Mouse (Mus musculus) fat pad, adult 2 months (tissue): ENCODE data around the gene Amigo2.
"Not testable (repeated sequence)": the region's sequence is repeated elsewhere in the genome, so short reads cannot be mapped to it uniquely, and the experiment has no call there.

Source experiments
- DNase-seq: peaks from one replicate; pipeline ENCODE4 v3.0.0-alpha.2; 2011; ENCODE audit warnings: low read depth, low spot score; ENCODE audit errors: extremely low read depth

Amigo2 gene

DNA sequence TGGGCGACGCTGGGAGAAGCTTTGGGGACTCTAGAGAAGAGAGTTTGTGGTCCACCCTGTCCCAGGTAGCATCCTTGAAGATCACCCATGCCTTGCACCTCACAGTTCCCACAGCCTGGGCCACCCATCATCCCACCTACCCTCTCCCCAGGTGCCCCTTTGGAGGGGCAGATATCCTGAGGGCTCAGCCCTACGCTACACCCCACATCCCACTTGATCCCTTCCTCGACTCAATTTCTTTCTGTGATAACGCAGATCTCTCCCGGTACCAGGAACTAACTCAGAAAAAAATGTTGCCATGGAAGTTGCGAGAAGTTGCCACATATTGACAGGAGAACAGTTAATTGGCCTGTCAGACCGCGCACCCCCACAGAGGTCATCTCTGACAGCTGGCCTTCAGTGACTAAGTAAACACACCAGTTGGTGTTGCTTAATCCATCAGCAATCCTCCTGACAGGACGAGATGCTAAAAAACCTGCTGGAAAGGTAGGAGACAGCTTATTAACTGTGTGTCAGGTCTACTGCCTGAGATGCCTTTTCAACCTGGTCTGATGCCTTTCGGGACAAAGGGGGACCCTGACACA lies 17.5 kb downstream of the Amigo2 start:
- no peak for DNase-seq

GRCm38 (mm10) chr15:97224003-97224402 lies 23.1 kb downstream of the Amigo2 start:
- no peak for DNase-seq

DNA sequence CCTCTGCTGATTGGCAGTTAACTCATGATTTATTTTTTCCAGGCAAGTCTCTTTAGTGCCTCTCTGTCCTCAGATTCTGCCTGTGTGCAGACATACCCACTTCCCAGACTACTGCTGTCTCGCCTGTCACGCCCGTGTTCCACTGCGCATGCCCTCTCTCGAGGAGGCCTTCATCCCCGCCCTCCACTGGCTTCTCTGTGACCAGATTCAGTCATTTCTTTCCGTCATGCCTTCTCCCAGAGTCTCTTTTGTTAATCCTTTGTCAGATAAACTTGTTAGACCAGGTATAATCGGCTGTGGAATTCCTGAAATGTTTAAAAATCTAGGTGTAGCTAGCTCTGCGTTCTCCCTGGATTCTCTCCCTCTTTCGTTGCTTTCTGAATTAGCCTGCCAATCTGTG lies 23.7 kb downstream of the Amigo2 start:
- DNase-seq: no peak

DNA sequence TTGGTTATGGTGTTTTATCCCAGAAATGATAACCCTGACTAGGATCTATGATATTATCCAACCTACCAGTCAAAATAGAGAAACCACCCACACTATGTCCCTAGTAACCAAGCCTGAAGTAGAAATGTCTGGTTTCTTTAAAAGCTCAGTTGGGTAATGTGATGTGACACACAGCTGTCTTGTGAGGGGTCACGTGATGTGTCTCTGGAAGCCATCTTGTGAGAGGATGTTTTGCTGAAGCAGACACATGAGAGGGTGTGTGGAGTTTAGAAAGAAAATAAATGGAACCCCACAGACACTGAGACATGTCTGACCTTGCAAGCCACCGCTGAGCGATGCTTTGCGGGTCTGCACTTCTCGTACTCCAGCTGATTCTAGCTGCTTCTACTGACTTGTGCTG lies 30.2 kb downstream of the Amigo2 start:
- no peak for DNase-seq

DNA sequence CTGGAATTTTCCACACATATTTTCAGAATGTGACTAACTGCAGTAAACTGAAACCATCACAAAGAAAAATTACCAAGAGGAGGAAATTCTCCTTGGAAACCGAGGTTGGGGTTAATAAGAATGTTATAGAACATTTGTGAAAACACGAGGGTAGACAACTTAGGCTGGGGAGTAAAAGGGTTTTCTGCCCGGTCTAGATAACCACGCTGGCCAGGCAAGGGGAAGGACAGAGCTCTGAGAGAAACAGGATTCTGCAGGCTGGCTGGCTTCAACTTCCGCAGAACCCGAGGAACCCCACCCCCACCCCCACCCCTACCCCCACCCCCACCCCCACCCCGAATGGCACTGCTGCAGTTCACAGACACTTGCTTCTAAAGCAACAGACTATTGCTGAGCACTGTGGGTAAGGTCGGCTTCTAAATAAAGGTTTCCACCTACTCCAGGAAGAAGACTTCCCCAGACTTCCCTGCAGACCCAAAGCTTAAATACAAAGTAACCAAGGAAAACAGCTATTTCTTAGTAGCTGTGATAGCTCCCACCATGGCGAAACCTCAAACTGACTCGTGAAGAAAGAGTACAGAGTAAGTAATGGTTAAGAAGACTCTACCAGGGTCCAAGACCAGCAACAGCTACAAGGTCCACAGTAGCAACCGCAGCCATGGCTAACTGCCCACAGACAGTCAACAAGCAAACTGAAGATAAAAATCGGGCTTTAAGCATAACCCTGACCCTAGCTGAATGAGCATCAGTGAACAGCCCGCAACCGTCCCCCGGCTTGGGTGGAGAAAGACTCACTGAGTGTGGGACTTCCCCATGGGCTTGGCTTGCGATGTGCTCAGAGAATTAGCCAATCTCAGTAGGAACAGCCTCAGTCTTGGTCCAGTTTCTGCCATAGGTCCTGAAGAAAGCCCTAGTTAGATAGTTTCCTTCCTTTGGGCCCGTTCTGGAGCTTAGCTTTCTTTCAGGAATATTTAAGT lies 34.3 kb downstream of the Amigo2 start:
- no peak for DNase-seq

DNA sequence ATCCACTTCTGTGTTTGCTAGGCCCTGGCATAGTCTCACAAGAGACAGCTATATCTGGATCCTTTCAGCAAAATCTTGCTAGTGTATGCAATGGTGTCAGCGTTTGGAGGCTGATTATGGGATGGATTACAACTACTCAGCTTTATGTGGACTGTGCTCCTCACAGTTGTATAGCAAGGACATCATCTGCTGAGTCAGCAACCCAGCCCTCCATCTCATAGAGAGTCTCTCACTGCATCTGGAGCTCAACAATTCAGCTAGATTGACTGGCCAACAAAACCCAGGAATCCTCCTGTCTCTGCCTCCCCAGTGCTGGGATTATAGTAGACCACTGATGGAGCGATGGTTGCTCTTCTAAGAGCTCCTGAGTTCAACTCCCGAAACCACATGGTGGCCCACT lies 37.3 kb downstream of the Amigo2 start:
- not testable (repeated sequence) for DNase-seq

DNA sequence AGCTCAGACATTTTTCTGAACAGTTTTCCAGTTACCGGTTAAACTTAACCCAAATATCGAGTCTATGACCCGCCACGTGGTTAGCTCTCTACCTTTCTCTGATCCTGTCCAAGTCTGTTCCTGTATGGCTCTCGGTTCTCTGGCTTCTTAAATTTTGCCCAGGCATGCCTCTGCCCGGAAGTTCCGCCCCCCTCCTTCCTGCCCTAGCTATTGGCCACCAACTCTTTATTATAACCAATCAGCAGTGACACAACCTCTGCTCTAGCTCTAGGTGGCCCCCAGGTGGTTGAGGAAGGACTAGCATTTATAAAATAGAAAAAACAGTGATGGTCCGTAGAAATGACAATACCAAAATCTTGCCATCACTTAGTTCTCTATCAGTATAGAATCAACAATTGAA lies 40.6 kb downstream of the Amigo2 start:
- DNase-seq: no peak

- no peak for DNase-seq
These were observed 41.3 kb downstream of the Amigo2 start for GRCm38 (mm10) chr15:97205776-97206175.

- DNase-seq: no peak
These were observed 42.2 kb downstream of the Amigo2 start for GRCm38 (mm10) chr15:97204889-97205288.

DNA sequence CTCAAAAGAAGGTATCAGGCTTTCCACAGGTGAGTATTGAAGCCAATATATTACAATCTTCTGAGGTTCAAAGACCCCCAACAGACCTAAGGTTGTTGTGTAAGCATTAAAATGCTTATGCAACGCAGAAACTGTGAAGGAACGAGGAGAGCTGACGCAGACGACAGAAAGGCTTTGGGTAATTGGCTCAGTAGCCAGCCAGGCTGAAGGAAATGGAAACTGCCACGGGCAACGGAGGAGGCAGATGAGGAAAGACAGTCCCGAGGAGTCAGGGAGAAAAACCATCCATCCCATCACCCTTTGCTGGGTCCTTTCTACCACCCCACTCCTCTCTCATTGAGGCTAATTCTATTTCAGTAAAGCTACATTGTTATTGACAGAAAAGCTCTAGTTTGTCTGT lies 50.4 kb downstream of the Amigo2 start:
- no peak for DNase-seq

DNA sequence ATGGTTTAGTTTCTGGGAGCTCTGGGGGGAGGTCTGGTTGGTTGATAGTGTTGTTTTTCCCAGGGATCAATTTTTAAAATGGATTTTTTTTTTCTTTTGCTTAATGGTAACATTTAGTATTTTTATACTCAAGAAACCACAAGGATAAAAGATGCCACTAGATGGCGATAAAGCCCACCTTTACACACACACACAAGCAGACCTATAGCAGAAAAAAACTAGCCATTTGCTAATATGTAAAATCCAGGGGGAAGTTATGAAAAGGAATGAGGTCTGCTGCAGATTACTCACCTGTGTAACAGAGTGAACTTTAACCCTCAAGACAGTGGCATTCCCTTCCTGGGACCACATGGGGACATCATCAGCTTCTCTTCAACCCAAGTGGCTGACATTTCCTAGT lies 51.5 kb downstream of the Amigo2 start:
- no peak for DNase-seq
